Mouse (Mus musculus): ENCODE data around the gene B230104I21Rik.
A peak's percentile ranks its signal among the peaks of the same experiment; 100 is the strongest.

DNA sequence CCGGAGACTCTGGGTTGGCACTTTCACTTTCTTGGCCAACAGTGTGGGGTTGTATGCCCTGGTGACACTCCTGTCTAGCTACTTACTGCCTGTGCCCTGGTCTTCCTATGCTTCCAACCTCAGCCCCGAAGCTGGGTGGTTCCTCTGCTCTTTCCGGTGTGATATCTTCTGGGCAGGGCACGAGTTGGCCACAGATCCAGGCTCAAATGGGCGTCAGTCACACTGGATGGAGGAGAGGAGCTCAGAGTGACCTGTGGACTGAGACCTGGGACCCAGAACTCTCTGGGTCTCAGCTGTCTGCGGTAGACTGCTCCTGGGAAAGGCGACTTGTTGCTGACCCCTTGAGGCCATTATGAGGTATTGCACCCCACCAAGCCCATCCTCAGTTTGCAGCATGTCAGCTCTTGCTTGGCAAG, 34.5 kb upstream of the B230104I21Rik start, which contains the start of gene Arhgef16:
- TF ChIP-seq CTCF (IDR thresholded peaks at IDR 0.05) (peak; percentile 82), EP300 (IDR thresholded peaks at IDR 0.05; ENCODE audit: insufficient read depth, low read depth, low read length) (peak; percentile 69; the same call in 1 of the 2 replicates)

Data from heart, adult 2 months (tissue).